Mouse (Mus musculus): ENCODE data around the gene Nfkbil1. TPM values are rescaled to one million over a fixed set of nuclear protein-coding genes. Genes with fewer than 3 reads are reported as not detected.

Nfkbil1 gene
- polyA plus RNA-seq, 1 experiment = 16.9 TPM

GRCm38 (mm10) chr17:35218516-35219193, 16.9 kb downstream of the Nfkbil1 start:
- Histone ChIP-seq H3K36me3 (ENCODE audit: control insufficient read depth, insufficient read depth, low read length) (peaks cover 2% of the 10 kb centered on the region; the same call in 1 of the 2 replicates), H3K4me3 (ENCODE audit: extremely low read depth, insufficient read depth, insufficient read length) (peak overlapping the region; percentile 40; the same call in 1 of the 2 replicates), H3K27me3 (ENCODE audit: control insufficient read depth, insufficient read depth, low read length) (no peaks in the 10 kb centered on the region), H3K27ac (ENCODE audit: insufficient read depth, low read length) (peak overlapping the region; percentile 88), H3K4me1 (ENCODE audit: control insufficient read depth, insufficient read depth, insufficient read length) (peaks cover 56% of the 10 kb centered on the region)
- WGBS = 7% methylated on average over 18 of the region's 18 CpGs
- DNase-seq (ENCODE audit: low read depth in 1 of 2, low spot score in 2 of 2) = peak; percentile 72 to 78
- TF ChIP-seq POLR2A (IDR thresholded peaks at IDR 0.05; ENCODE audit: low read depth, low read length) = no peak
- TF ChIP-seq CTCF (IDR thresholded peaks at IDR 0.05; ENCODE audit: extremely low read depth, insufficient read depth, insufficient read length, insufficient replicate concordance) = no peak

DNA sequence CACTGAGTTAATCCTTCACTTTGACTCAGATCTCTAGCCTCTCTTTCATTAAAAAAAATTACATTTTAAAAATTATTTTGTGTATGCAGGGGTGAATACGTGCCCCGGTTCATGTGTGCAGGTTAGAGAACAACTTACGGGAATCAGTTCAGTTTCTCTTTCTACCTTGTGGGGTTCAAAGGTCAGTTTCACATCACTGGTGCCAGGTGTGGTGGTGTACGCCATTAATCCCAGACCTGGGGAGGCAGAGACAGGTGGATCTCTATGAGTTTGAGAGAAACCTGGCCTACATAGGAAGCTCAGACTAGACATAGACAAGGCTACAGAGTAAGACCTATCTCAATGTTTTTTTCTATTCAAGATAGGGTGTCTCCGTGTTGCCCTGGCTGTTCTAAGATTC, 22.5 kb downstream of the Nfkbil1 start:
- Histone ChIP-seq H3K36me3 (ENCODE audit: control insufficient read depth, insufficient read depth, low read length) (no peaks in the 10 kb centered on the region), H3K4me3 (ENCODE audit: extremely low read depth, insufficient read depth, insufficient read length) (no peak overlapping the region), H3K27me3 (ENCODE audit: control insufficient read depth, insufficient read depth, low read length) (no peaks in the 10 kb centered on the region), H3K27ac (ENCODE audit: insufficient read depth, low read length) (no peak overlapping the region), H3K4me1 (ENCODE audit: control insufficient read depth, insufficient read depth, insufficient read length) (peaks cover 55% of the 10 kb centered on the region)
- 68% methylated on average over 5 of the region's 5 CpGs for WGBS
- no peak for TF ChIP-seq CTCF (IDR thresholded peaks at IDR 0.05; ENCODE audit: extremely low read depth, insufficient read depth, insufficient read length, insufficient replicate concordance)
- no peak for TF ChIP-seq POLR2A (IDR thresholded peaks at IDR 0.05; ENCODE audit: low read depth, low read length)
- DNase-seq (ENCODE audit: low read depth in 1 of 2, low spot score in 2 of 2) = no peak

DNA sequence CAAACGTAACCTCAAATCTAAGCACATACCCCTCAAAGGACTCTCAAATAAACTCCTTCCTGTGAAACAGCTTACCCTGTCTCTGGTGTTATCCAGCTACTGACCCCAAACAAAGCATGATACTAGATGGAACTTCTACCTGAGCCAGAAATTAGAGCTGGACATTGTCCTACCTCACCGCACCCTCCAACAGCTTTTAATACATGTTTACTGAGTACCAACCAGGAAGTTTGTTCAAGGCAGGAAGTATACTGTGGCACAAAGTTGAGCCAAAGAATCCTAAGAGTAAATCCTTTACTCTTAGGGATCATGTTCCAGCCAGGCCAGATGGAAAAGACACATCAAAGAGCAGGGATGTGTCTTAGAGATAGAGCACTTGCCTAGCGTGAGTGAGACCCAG, 25.0 kb downstream of the Nfkbil1 start:
- no peak for DNase-seq (ENCODE audit: low read depth in 1 of 2, low spot score in 2 of 2)
- Histone ChIP-seq H3K27ac (ENCODE audit: insufficient read depth, low read length) (peak overlapping the region; percentile 84), H3K27me3 (ENCODE audit: control insufficient read depth, insufficient read depth, low read length) (no peaks in the 10 kb centered on the region), H3K36me3 (ENCODE audit: control insufficient read depth, insufficient read depth, low read length) (no peaks in the 10 kb centered on the region), H3K4me3 (ENCODE audit: extremely low read depth, insufficient read depth, insufficient read length) (no peak overlapping the region), H3K4me1 (ENCODE audit: control insufficient read depth, insufficient read depth, insufficient read length) (peaks cover 44% of the 10 kb centered on the region)
- TF ChIP-seq CTCF (IDR thresholded peaks at IDR 0.05; ENCODE audit: extremely low read depth, insufficient read depth, insufficient read length, insufficient replicate concordance) (no peak), POLR2A (IDR thresholded peaks at IDR 0.05; ENCODE audit: low read depth, low read length) (no peak)
- 56% methylated on average over 3 of the region's 3 CpGs for WGBS

GRCm38 (mm10) chr17:35209785-35210535, 25.6 kb downstream of the Nfkbil1 start:
- DNase-seq (ENCODE audit: low read depth in 1 of 2, low spot score in 2 of 2) = peak; percentile 73 to 84
- Histone ChIP-seq H3K27me3 (ENCODE audit: control insufficient read depth, insufficient read depth, low read length) (no peaks in the 10 kb centered on the region), H3K4me3 (ENCODE audit: extremely low read depth, insufficient read depth, insufficient read length) (peak overlapping the region; percentile 5; the same call in 1 of the 2 replicates), H3K36me3 (ENCODE audit: control insufficient read depth, insufficient read depth, low read length) (no peaks in the 10 kb centered on the region), H3K4me1 (ENCODE audit: control insufficient read depth, insufficient read depth, insufficient read length) (peaks cover 38% of the 10 kb centered on the region), H3K27ac (ENCODE audit: insufficient read depth, low read length) (peak overlapping the region; percentile 84)
- 10% methylated on average over 12 of the region's 12 CpGs for WGBS
- TF ChIP-seq POLR2A (IDR thresholded peaks at IDR 0.05; ENCODE audit: low read depth, low read length) (no peak), CTCF (IDR thresholded peaks at IDR 0.05; ENCODE audit: extremely low read depth, insufficient read depth, insufficient read length, insufficient replicate concordance) (no peak)

- DNase-seq (ENCODE audit: low read depth in 1 of 2, low spot score in 2 of 2) = peak in 1 of 2 experiments; percentile 44
- Histone ChIP-seq H3K27me3 (ENCODE audit: control insufficient read depth, insufficient read depth, low read length) (no peaks in the 10 kb centered on the region), H3K27ac (ENCODE audit: insufficient read depth, low read length) (peak overlapping the region; percentile 90), H3K4me3 (ENCODE audit: extremely low read depth, insufficient read depth, insufficient read length) (peak overlapping the region; percentile 62; the same call in 1 of the 2 replicates), H3K4me1 (ENCODE audit: control insufficient read depth, insufficient read depth, insufficient read length) (peaks cover 30% of the 10 kb centered on the region), H3K36me3 (ENCODE audit: control insufficient read depth, insufficient read depth, low read length) (no peaks in the 10 kb centered on the region)
- TF ChIP-seq POLR2A (IDR thresholded peaks at IDR 0.05; ENCODE audit: low read depth, low read length) (no peak), CTCF (IDR thresholded peaks at IDR 0.05; ENCODE audit: extremely low read depth, insufficient read depth, insufficient read length, insufficient replicate concordance) (no peak)
- WGBS = 26% methylated on average over 10 of the region's 10 CpGs
Observed at GRCm38 (mm10) chr17:35205380-35205769, 30.2 kb downstream of the Nfkbil1 start.

GRCm38 (mm10) chr17:35204494-35205379, 30.9 kb downstream of the Nfkbil1 start, which contains the start of gene Lta:
TSS of gene Lta (minus strand) at chr17:35205351.
- WGBS = 20% methylated on average over 20 of the region's 20 CpGs
- Histone ChIP-seq H3K4me1 (ENCODE audit: control insufficient read depth, insufficient read depth, insufficient read length) (peaks cover 32% of the 10 kb centered on the region), H3K27me3 (ENCODE audit: control insufficient read depth, insufficient read depth, low read length) (no peaks in the 10 kb centered on the region), H3K36me3 (ENCODE audit: control insufficient read depth, insufficient read depth, low read length) (peaks cover 2% of the 10 kb centered on the region; the same call in 1 of the 2 replicates), H3K4me3 (ENCODE audit: extremely low read depth, insufficient read depth, insufficient read length) (peak within 1 kb of the TSS; percentile 62), H3K27ac (ENCODE audit: insufficient read depth, low read length) (peak within 1 kb of the TSS; percentile 90)
- TF ChIP-seq CTCF (IDR thresholded peaks at IDR 0.05; ENCODE audit: extremely low read depth, insufficient read depth, insufficient read length, insufficient replicate concordance) (0 out of 2 replicates have a peak, but pooled peaks have one; percentile 4), POLR2A (IDR thresholded peaks at IDR 0.05; ENCODE audit: low read depth, low read length) (peak; percentile 81)
- DNase-seq (ENCODE audit: low read depth in 1 of 2, low spot score in 2 of 2) = peak in 1 of 2 experiments; percentile 78

Data from spleen, adult 2 months (tissue).